Mouse (Mus musculus) forebrain, embryonic 16.5 days (tissue): ENCODE results near the gene Tob1. TPM values are rescaled to one million over a fixed set of nuclear protein-coding genes. Genes with fewer than 3 reads are reported as not detected.

Experiments
- ATAC-seq: fragments of 200-750 bp; cut with Nextera tagmentation; 2 replicates; pipeline ENCODE4 v1.8.0; 2017; ENCODE audit warnings: mild to moderate bottlenecking, moderate library complexity
- H3K27ac ChIP-seq: fragments of 300-500 bp; sonication (generic); 2 replicates; pipeline ENCODE4 v1.5.1; 2014; ENCODE audit warnings: low read length, control low read depth
- H3K27me3 ChIP-seq: fragments of 300-500 bp; sonication (generic); replicated peaks from 2 replicates; pipeline ENCODE4 v1.6.1; 2014; ENCODE audit warnings: low read length; ENCODE audit not compliant: control insufficient read depth, insufficient read depth
- H3K36me3 ChIP-seq: fragments of 300-500 bp; sonication (generic); 2 replicates; pipeline ENCODE4 v1.6.1; 2014; ENCODE audit not compliant: control insufficient read depth, insufficient read depth
- H3K4me1 ChIP-seq: fragments of 300-500 bp; sonication (generic); replicated peaks from 2 replicates; pipeline ENCODE4 v1.6.1; 2014; ENCODE audit warnings: low read length; ENCODE audit not compliant: control insufficient read depth, insufficient read depth
- H3K4me2 ChIP-seq: fragments of 300-500 bp; sonication (generic); 2 replicates; pipeline ENCODE4 v1.6.1; 2014; ENCODE audit warnings: mild to moderate bottlenecking, low read length, control low read depth
- H3K4me3 ChIP-seq: fragments of 300-500 bp; sonication (generic); replicated peaks from 2 replicates; pipeline ENCODE4 v1.5.1; 2014; ENCODE audit warnings: mild to moderate bottlenecking, low read length, control low read depth
- H3K9ac ChIP-seq: fragments of 300-500 bp; sonication (generic); replicated peaks from 2 replicates; pipeline ENCODE4 v1.6.1; 2014; ENCODE audit warnings: low read depth, low read length, control low read depth
- H3K9me3 ChIP-seq: fragments of 300-500 bp; sonication (generic); 2 replicates; pipeline ENCODE4 v1.6.1; 2016; ENCODE audit warnings: low read length; ENCODE audit not compliant: control insufficient read depth
- WGBS: fragments of 180-500 bp; shearing (Covaris S2); extraction: QIAGEN DNeasy Blood & Tissue Kit; methylation state at CpG from one replicate; pipeline ENCODE4 v1.1.7; 2014; 5-methylcytosine and 5-hydroxymethylcytosine counted together
- polyA plus RNA-seq: library from polyadenylated mRNA; unstranded; fragments of >200 nt; fragmentation: Nextera tagmentation; extraction: Ambion mirVana; gene quantifications from 2 replicates; pipeline ENCODE4 v1.2.1, GENCODE M21; 2015

Gene Tob1
- polyA plus RNA-seq, 1 experiment from 2014 or later = 35.1 TPM

DNA sequence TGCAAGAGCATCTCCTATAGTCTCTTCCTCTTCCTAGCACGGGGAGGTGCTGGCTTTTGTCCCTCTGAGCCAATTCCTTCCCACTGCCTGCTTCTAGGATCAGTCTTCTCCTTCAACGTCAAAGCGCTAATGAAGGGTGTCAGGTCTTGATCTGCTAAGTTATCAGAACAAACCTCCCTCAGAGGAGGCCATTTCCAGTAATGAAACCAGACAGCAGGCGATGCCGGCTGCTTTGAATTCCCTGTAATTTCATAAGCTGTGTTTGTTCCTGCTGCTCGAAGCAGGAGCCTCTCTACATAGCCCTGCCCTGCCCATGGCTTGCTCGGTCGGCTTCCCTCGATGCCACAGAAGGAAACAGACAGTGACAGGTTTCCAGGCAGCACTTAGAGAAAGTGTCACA is 33.1 kb downstream of the Tob1 start:
- Histone ChIP-seq H3K4me3 (no peak overlapping the region), H3K4me2 (no peak overlapping the region), H3K4me1 (peaks cover 30% of the 10 kb centered on the region), H3K36me3 (no peaks in the 10 kb centered on the region), H3K9ac (no peak overlapping the region), H3K27ac (no peak overlapping the region), H3K27me3 (no peaks in the 10 kb centered on the region), H3K9me3 (no peaks in the 10 kb centered on the region)
- no peak for ATAC-seq
- 64% methylated on average over 9 of the region's 9 CpGs for WGBS

GRCm38 (mm10) chr11:94245955-94246788 is 34.9 kb downstream of the Tob1 start, which contains the start of gene Wfikkn2:
TSS of gene Wfikkn2 (minus strand) at chr11:94246005.
- no peak within 1 kb of the TSS for H3K4me3 ChIP-seq
- H3K4me2 ChIP-seq = no peak within 1 kb of the TSS
- H3K9me3 ChIP-seq = no peaks in the 10 kb centered on the region
- no peaks in the 10 kb centered on the region for H3K36me3 ChIP-seq
- peak; percentile 89 for ATAC-seq
- peaks cover 26% of the 10 kb centered on the region for H3K4me1 ChIP-seq
- H3K27ac ChIP-seq = peak within 1 kb of the TSS; percentile 56; the same call in 1 of the 2 replicates
- no peak within 1 kb of the TSS; the same call in 1 of the 2 replicates for H3K9ac ChIP-seq
- WGBS = 37% methylated on average over 17 of the region's 17 CpGs
- H3K27me3 ChIP-seq = no peaks in the 10 kb centered on the region

DNA sequence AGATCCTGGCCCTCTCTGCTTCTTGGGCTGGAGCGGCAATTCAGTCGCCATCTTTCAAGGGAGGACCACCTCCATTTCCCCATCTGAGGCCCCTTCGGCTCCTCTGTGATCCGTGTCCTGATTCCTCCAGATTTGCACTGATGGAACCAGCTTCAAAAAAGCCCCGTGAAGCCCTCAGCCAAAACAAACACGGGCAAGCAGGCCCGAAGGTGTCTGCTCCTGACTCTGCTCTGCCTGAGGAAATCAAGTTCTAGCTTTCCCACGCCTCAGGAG is 35.5 kb downstream of the Tob1 start:
- no peaks in the 10 kb centered on the region for H3K36me3 ChIP-seq
- ATAC-seq = no peak
- no peaks in the 10 kb centered on the region for H3K27me3 ChIP-seq
- H3K4me3 ChIP-seq = no peak overlapping the region
- peaks cover 26% of the 10 kb centered on the region for H3K4me1 ChIP-seq
- H3K4me2 ChIP-seq = no peak overlapping the region
- no peak overlapping the region for H3K9ac ChIP-seq
- no peak overlapping the region for H3K27ac ChIP-seq
- H3K9me3 ChIP-seq = no peaks in the 10 kb centered on the region
- WGBS = 70% methylated on average over 8 of the region's 8 CpGs

- Histone ChIP-seq H3K9me3 (no peaks in the 10 kb centered on the region), H3K9ac (no peak overlapping the region), H3K27me3 (no peaks in the 10 kb centered on the region), H3K36me3 (no peaks in the 10 kb centered on the region), H3K27ac (no peak overlapping the region), H3K4me2 (no peak overlapping the region), H3K4me1 (peaks cover 13% of the 10 kb centered on the region), H3K4me3 (no peak overlapping the region)
- 86% methylated on average over 9 of the region's 9 CpGs for WGBS
- ATAC-seq = no peak
Measured at GRCm38 (mm10) chr11:94253156-94253555, 41.9 kb downstream of the Tob1 start.

DNA sequence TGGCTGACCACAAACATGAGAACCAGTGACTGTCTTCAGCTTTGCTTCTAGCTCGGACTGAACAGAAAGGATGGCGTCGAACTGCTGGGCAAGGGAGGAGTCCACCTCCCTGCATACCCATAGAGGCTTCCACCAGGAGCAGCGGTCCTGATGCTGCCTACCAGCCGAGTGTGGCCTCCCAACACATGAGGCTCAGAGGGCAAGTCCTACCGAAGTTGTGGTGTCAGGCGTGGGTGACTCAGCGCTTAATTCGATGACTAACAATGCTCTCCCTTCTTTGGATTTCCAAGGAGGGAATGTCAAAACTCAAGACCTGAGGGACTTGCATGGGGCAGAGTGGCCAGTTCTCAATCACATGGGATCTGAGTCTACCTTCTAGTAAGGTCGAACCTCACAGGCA is 42.4 kb downstream of the Tob1 start:
- Histone ChIP-seq H3K4me1 (peaks cover 18% of the 10 kb centered on the region), H3K9me3 (no peaks in the 10 kb centered on the region), H3K4me2 (no peak overlapping the region), H3K27ac (no peak overlapping the region), H3K27me3 (no peaks in the 10 kb centered on the region), H3K4me3 (no peak overlapping the region), H3K9ac (no peak overlapping the region), H3K36me3 (no peaks in the 10 kb centered on the region)
- WGBS = 91% methylated on average over 10 of the region's 10 CpGs
- ATAC-seq = no peak

- peak; percentile 60 for ATAC-seq
- no peaks in the 10 kb centered on the region for H3K27me3 ChIP-seq
- H3K36me3 ChIP-seq = no peaks in the 10 kb centered on the region
- H3K4me1 ChIP-seq = peaks cover 19% of the 10 kb centered on the region
- 0 out of 2 replicates have a peak overlapping the region, but pooled peaks have one; percentile 23 for H3K27ac ChIP-seq
- WGBS = 34% methylated on average over 5 of the region's 5 CpGs
- no peak overlapping the region for H3K4me3 ChIP-seq
- H3K9ac ChIP-seq = no peak overlapping the region
- H3K9me3 ChIP-seq = no peaks in the 10 kb centered on the region
- no peak overlapping the region for H3K4me2 ChIP-seq
Measured at GRCm38 (mm10) chr11:94255733-94256132, 44.5 kb downstream of the Tob1 start.

- Histone ChIP-seq H3K4me2 (no peak overlapping the region), H3K27ac (no peak overlapping the region), H3K4me1 (peaks cover 19% of the 10 kb centered on the region), H3K36me3 (no peaks in the 10 kb centered on the region), H3K4me3 (no peak overlapping the region), H3K9ac (no peak overlapping the region), H3K9me3 (no peaks in the 10 kb centered on the region), H3K27me3 (no peaks in the 10 kb centered on the region)
- peak; percentile 79 for ATAC-seq
- WGBS = 32% methylated on average over 14 of the region's 14 CpGs
Measured at GRCm38 (mm10) chr11:94257987-94258386, 46.7 kb downstream of the Tob1 start.

- Histone ChIP-seq H3K9ac (no peak overlapping the region), H3K36me3 (no peaks in the 10 kb centered on the region), H3K4me3 (no peak overlapping the region), H3K9me3 (no peaks in the 10 kb centered on the region), H3K27ac (no peak overlapping the region), H3K4me2 (no peak overlapping the region), H3K27me3 (no peaks in the 10 kb centered on the region), H3K4me1 (peaks cover 19% of the 10 kb centered on the region)
- no peak for ATAC-seq
- 54% methylated on average over 4 of the region's 4 CpGs for WGBS
Measured at GRCm38 (mm10) chr11:94259814-94260213, 48.6 kb downstream of the Tob1 start.

DNA sequence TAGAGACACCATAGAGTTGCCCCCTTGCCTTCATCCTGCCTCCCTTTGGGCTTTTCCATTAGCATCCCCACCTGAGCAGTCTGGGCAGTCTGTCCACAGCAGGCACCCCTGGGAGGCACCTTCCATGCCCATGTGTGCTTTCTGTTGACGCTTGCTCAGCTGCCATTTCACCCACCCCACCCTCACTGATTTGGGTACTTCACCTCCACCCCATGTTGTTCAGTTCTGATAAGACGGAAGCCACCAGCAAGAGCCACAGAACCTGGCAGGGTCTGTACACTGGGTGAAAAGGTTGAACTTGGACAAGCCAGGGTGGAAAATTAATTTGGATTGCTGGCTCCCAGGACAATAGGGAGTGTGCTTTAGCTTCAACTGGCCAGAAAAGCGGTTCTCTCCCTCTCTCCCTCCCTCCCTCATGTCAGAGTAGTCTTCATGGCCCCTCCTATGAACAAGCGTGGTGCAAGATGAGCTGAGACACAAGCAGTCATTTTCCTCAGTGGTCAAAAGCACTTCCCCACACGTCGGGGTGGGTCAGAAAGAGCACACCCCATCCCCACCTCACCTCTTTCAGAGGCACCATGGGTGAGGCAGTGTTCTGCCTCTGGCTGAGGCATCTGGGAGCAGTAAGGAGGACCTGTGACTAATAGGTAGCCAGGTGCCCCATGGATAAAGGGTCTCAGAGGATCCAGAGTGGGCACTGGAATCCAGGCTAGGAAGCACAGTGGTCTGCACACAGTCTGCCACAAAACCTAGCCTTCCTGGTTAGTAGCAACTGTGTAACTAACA is 50.5 kb downstream of the Tob1 start:
- Histone ChIP-seq H3K27me3 (no peaks in the 10 kb centered on the region), H3K27ac (no peak overlapping the region), H3K9ac (no peak overlapping the region), H3K9me3 (no peaks in the 10 kb centered on the region), H3K4me3 (no peak overlapping the region), H3K4me2 (no peak overlapping the region), H3K36me3 (no peaks in the 10 kb centered on the region), H3K4me1 (peaks cover 11% of the 10 kb centered on the region; the same call in 1 of the 2 replicates)
- no peak for ATAC-seq
- 70% methylated on average over 6 of the region's 6 CpGs for WGBS
